Mouse (Mus musculus) hindbrain, embryonic 13.5 days (tissue): ENCODE results near the gene Umad1. TPM values are rescaled to one million over a fixed set of nuclear protein-coding genes. Genes with fewer than 3 reads are reported as not detected.

Experiments used
- ATAC-seq: fragments of 200-750 bp; cut with Nextera tagmentation; 2 replicates; pipeline ENCODE4 v1.8.0; 2017; ENCODE audit warnings: moderate TSS enrichment; ENCODE audit not compliant: low FRiP score
- H3K27ac ChIP-seq: fragments of 300-500 bp; sonication (generic); 2 replicates; pipeline ENCODE4 v1.5.1; 2015; ENCODE audit warnings: inconsistent platforms, mild to moderate bottlenecking, moderate library complexity
- H3K27me3 ChIP-seq: fragments of 300-500 bp; sonication (generic); 2 replicates; pipeline ENCODE4 v1.6.1; 2015; ENCODE audit warnings: mild to moderate bottlenecking, inconsistent platforms
- H3K36me3 ChIP-seq: fragments of 300-500 bp; sonication (generic); 2 replicates; pipeline ENCODE4 v1.6.1; 2015; ENCODE audit warnings: mild to moderate bottlenecking, inconsistent platforms
- H3K4me1 ChIP-seq: fragments of 300-500 bp; sonication (generic); replicated peaks from 2 replicates; pipeline ENCODE4 v1.6.1; 2015; ENCODE audit warnings: inconsistent platforms
- H3K4me2 ChIP-seq: fragments of 300-500 bp; sonication (generic); 2 replicates; pipeline ENCODE4 v1.6.1; 2015; ENCODE audit warnings: inconsistent platforms, mild to moderate bottlenecking, moderate library complexity
- H3K4me3 ChIP-seq: fragments of 300-500 bp; sonication (generic); 2 replicates; pipeline ENCODE4 v1.5.1; 2015; ENCODE audit warnings: mild to moderate bottlenecking, inconsistent platforms
- H3K9ac ChIP-seq: fragments of 300-500 bp; sonication (generic); 2 replicates; pipeline ENCODE4 v1.6.1; 2015; ENCODE audit warnings: mild to moderate bottlenecking, inconsistent platforms
- H3K9me3 ChIP-seq: fragments of 300-500 bp; sonication (generic); 2 replicates; pipeline ENCODE4 v1.6.1; 2016; ENCODE audit warnings: inconsistent platforms
- WGBS: fragments of 180-500 bp; shearing (Covaris S2); methylation state at CpG from one replicate; pipeline ENCODE4 v1.1.7; 2015; 5-methylcytosine and 5-hydroxymethylcytosine counted together
- polyA plus RNA-seq: library from polyadenylated mRNA; unstranded; fragments of >200 nt; fragmentation: Nextera tagmentation; extraction: Ambion mirVana; gene quantifications from 2 replicates; pipeline ENCODE4 v1.2.1, GENCODE M21; 2015

Umad1 gene
- polyA plus RNA-seq, 1 experiment from 2014 or later = 48.2 TPM

DNA sequence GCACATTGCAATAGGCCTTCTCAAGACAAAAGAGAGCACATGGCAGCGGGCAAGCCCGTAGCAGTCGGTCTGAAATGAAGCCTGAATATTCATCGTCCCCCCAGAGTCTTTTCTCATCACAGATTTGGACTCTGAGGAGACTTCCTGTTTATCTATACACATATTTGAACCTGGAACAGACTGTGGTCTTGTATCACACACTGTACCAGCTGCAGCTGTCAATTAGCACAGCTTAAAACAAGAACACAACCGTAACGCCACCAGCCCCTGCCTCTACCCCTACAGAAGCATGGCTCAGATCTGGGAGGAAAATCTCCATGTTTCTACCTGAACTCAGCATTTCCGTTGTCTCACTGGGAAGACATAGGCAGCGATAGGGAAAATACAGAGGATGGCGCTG, 174.1 kb downstream of the Umad1 start:
- Histone ChIP-seq H3K27me3 (no peaks in the 10 kb centered on the region), H3K27ac (peak overlapping the region; percentile 20; the same call in 1 of the 2 replicates), H3K36me3 (no peaks in the 10 kb centered on the region), H3K4me3 (no peak overlapping the region), H3K4me2 (no peak overlapping the region), H3K9ac (no peak overlapping the region), H3K9me3 (no peaks in the 10 kb centered on the region), H3K4me1 (no peaks in the 10 kb centered on the region)
- 75% methylated on average over 9 of the region's 9 CpGs for whole genome bisulfite sequencing
- peak; percentile 32; the same call in 1 of the 2 replicates for ATAC-seq

- ATAC-seq = no peak
- H3K4me3 ChIP-seq = no peak overlapping the region
- H3K36me3 ChIP-seq = no peaks in the 10 kb centered on the region
- 95% methylated on average over 3 of the region's 3 CpGs for WGBS
- no peaks in the 10 kb centered on the region for H3K4me1 ChIP-seq
- H3K9ac ChIP-seq = no peak overlapping the region
- no peak overlapping the region for H3K4me2 ChIP-seq
- H3K9me3 ChIP-seq = no peaks in the 10 kb centered on the region
- no peak overlapping the region for H3K27ac ChIP-seq
- H3K27me3 ChIP-seq = no peaks in the 10 kb centered on the region
Observed at GRCm38 (mm10) chr6:8437937-8438336, 178.8 kb downstream of the Umad1 start.

GRCm38 (mm10) chr6:8441814-8442213, 182.7 kb downstream of the Umad1 start:
- H3K27ac ChIP-seq = no peak overlapping the region
- no peaks in the 10 kb centered on the region for H3K9me3 ChIP-seq
- H3K36me3 ChIP-seq = no peaks in the 10 kb centered on the region
- no peaks in the 10 kb centered on the region for H3K27me3 ChIP-seq
- no peak overlapping the region for H3K9ac ChIP-seq
- ATAC-seq = no peak
- no peak overlapping the region for H3K4me3 ChIP-seq
- H3K4me1 ChIP-seq = peaks cover 3% of the 10 kb centered on the region; the same call in 1 of the 2 replicates
- no peak overlapping the region for H3K4me2 ChIP-seq
- 95% methylated on average over 3 of the region's 3 CpGs for WGBS

DNA sequence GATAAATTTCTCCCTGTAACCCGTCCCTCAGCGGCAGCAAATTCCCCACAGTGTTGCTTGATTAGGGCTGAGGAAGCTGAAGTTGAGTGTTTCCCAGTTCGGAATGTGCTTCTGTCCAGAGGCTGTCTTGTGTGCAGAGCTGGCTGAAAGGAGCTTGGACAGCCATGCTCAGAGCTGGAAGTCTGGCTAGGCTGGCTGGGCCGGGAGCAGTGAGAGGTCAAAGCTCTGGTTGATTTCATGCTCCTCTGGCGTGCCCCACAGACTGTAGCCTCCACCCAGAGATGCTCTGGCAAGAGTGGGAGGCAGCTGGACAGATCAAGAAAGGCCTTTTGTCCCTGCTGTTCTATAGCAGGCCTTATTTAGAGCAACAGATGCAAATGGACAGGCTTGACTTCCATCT, 187.7 kb downstream of the Umad1 start:
- Histone ChIP-seq H3K27me3 (no peaks in the 10 kb centered on the region), H3K4me1 (peaks cover 4% of the 10 kb centered on the region; the same call in 1 of the 2 replicates), H3K9ac (no peak overlapping the region), H3K4me3 (no peak overlapping the region), H3K9me3 (no peaks in the 10 kb centered on the region), H3K27ac (no peak overlapping the region), H3K36me3 (no peaks in the 10 kb centered on the region), H3K4me2 (no peak overlapping the region)
- 36% methylated on average over 5 of the region's 5 CpGs for WGBS
- peak; percentile 61; the same call in 1 of the 2 replicates for ATAC-seq

GRCm38 (mm10) chr6:8455599-8455998, 196.5 kb downstream of the Umad1 start:
- Histone ChIP-seq H3K4me3 (no peak overlapping the region), H3K27me3 (no peaks in the 10 kb centered on the region), H3K4me2 (no peak overlapping the region), H3K36me3 (no peaks in the 10 kb centered on the region), H3K4me1 (no peaks in the 10 kb centered on the region), H3K9ac (no peak overlapping the region), H3K9me3 (no peaks in the 10 kb centered on the region), H3K27ac (no peak overlapping the region)
- no peak for ATAC-seq
- WGBS = 72% methylated on average over 5 of the region's 5 CpGs

DNA sequence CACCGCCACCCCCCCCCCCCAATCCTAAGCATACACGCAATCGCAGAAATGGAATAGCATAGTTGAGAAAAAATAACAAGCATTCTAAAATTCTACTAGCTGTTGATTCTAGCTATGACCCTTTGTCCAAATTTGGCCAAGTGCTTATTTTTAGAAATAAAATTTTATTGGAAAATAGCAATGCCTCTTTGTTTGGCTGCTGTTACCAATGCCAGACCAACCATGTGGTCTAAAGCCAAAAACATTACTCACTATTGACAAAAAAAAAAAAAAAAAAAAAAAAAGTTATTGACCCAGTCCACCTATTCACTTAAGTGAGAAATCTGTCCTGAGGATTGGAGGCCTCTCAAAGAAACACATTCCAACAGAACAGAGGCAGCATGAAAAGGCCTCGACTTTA, 199.5 kb downstream of the Umad1 start:
- WGBS = 85% methylated on average over 4 of the region's 4 CpGs
- no peaks in the 10 kb centered on the region for H3K27me3 ChIP-seq

DNA sequence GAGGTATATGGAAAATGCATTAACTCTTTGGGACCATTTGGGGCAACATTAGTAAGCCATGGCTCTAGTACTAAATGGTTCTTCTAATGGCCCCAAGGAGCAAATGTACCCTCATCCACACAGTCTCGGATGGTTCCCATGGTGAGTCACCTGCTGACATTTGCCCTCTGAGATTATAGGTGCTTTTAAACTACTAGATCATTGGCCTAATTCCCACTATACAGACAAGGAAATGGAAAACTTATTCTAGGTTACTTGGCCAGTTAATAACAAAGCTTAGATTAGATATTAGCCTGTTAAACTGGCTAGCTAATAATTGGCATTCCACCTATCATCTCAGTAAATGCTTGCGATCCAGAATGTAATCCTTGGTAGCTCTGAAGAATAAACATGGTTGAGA, 203.4 kb downstream of the Umad1 start:
- H3K9ac ChIP-seq = no peak overlapping the region
- H3K4me1 ChIP-seq = no peaks in the 10 kb centered on the region
- H3K4me2 ChIP-seq = no peak overlapping the region
- H3K27me3 ChIP-seq = no peaks in the 10 kb centered on the region
- H3K4me3 ChIP-seq = no peak overlapping the region
- H3K27ac ChIP-seq = no peak overlapping the region
- H3K36me3 ChIP-seq = no peaks in the 10 kb centered on the region
- no peaks in the 10 kb centered on the region for H3K9me3 ChIP-seq
- WGBS = over 99% methylated on average over 2 of the region's 2 CpGs
- ATAC-seq = no peak

More for the DNA sequence above, 199.5 kb downstream of the Umad1 start:
- Histone ChIP-seq H3K9ac (no peak overlapping the region), H3K27ac (no peak overlapping the region), H3K4me1 (no peaks in the 10 kb centered on the region), H3K4me3 (no peak overlapping the region), H3K36me3 (no peaks in the 10 kb centered on the region), H3K4me2 (no peak overlapping the region), H3K9me3 (no peaks in the 10 kb centered on the region)
- ATAC-seq = no peak

- no peaks in the 10 kb centered on the region for H3K9me3 ChIP-seq
- no peak for ATAC-seq
- WGBS = 84% methylated on average over 1 of the region's 1 CpGs
- no peak overlapping the region for H3K4me2 ChIP-seq
- no peaks in the 10 kb centered on the region for H3K27me3 ChIP-seq
- H3K4me3 ChIP-seq = no peak overlapping the region
- no peaks in the 10 kb centered on the region for H3K36me3 ChIP-seq
- no peaks in the 10 kb centered on the region for H3K4me1 ChIP-seq
- H3K27ac ChIP-seq = no peak overlapping the region
- no peak overlapping the region for H3K9ac ChIP-seq
Observed at GRCm38 (mm10) chr6:8465388-8465787, 206.3 kb downstream of the Umad1 start.

DNA sequence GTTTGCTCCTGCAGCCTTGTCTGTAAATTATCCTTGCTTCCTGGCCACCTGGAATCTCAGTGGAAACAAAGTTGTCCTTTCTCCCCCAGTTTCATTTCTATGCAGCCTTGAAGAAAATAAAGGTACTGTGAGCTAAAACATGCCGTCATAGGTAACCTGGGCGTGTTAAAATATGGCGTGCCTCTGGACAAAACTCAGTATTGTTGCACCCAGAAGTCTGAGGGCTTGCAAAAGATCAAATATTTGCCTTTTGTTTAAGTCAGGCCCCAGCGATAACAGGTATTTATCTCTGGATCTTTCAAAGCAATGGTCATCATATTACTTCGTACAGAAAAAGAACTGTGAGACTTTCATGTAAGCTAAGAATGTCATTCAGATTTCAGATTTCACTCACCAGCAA, 206.9 kb downstream of the Umad1 start:
- no peaks in the 10 kb centered on the region for H3K9me3 ChIP-seq
- no peak overlapping the region for H3K4me3 ChIP-seq
- no peaks in the 10 kb centered on the region for H3K27me3 ChIP-seq
- no peak overlapping the region for H3K4me2 ChIP-seq
- 87% methylated on average over 5 of the region's 5 CpGs for WGBS
- no peaks in the 10 kb centered on the region for H3K4me1 ChIP-seq
- no peak overlapping the region for H3K27ac ChIP-seq
- no peaks in the 10 kb centered on the region for H3K36me3 ChIP-seq
- no peak overlapping the region for H3K9ac ChIP-seq
- no peak for ATAC-seq

DNA sequence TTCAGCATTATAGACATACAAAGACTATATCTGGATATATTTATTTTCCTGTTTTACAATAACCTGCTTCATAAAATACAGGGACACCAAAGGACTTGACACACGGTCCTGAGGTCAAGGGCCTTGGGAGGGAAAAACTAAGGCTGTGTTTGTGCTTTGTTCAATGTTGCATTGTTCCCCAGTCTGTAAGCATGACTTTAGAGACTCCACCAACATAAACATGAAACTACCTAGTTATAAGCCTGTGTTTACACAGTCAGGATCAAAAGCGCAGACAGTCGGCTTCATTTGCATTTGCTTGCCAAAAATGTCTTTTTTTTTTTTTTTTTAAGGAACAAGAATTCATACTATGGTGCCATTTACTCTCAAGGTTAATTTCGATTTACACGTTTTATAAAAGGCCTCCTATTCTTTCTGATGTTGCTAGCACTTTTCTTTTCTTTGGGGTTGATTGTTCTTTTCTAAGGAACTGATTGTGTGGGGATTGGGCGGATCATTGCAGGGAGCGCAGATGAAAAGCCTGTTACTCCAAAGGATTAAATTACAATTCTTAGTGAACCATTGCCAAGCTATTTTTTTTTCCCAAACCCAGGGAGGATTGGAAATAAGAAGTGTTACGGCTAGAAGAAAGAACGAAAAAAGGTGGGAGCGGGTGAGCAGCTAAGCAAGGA, 208.7 kb downstream of the Umad1 start:
- H3K9ac ChIP-seq = no peak overlapping the region
- H3K27me3 ChIP-seq = no peaks in the 10 kb centered on the region
- H3K4me1 ChIP-seq = no peaks in the 10 kb centered on the region
- H3K4me3 ChIP-seq = no peak overlapping the region
- H3K9me3 ChIP-seq = no peaks in the 10 kb centered on the region
- H3K4me2 ChIP-seq = no peak overlapping the region
- 32% methylated on average over 10 of the region's 10 CpGs for WGBS
- ATAC-seq = no peak
- H3K36me3 ChIP-seq = no peaks in the 10 kb centered on the region
- H3K27ac ChIP-seq = no peak overlapping the region

- WGBS = 99% methylated on average over 3 of the region's 3 CpGs
- H3K36me3 ChIP-seq = no peaks in the 10 kb centered on the region
- H3K9me3 ChIP-seq = no peaks in the 10 kb centered on the region
- ATAC-seq = no peak
- H3K4me3 ChIP-seq = no peak overlapping the region
- H3K27me3 ChIP-seq = no peaks in the 10 kb centered on the region
- H3K4me1 ChIP-seq = no peaks in the 10 kb centered on the region
- H3K9ac ChIP-seq = no peak overlapping the region
- no peak overlapping the region for H3K27ac ChIP-seq
- no peak overlapping the region for H3K4me2 ChIP-seq
Observed at GRCm38 (mm10) chr6:8469918-8470317, 210.8 kb downstream of the Umad1 start.

GRCm38 (mm10) chr6:8472125-8472524, 213.0 kb downstream of the Umad1 start:
- WGBS = 90% methylated on average over 3 of the region's 3 CpGs
- Histone ChIP-seq H3K4me2 (no peak overlapping the region), H3K9ac (no peak overlapping the region), H3K36me3 (no peaks in the 10 kb centered on the region), H3K27me3 (no peaks in the 10 kb centered on the region), H3K4me3 (no peak overlapping the region), H3K4me1 (no peaks in the 10 kb centered on the region), H3K27ac (no peak overlapping the region), H3K9me3 (no peaks in the 10 kb centered on the region)
- no peak for ATAC-seq

DNA sequence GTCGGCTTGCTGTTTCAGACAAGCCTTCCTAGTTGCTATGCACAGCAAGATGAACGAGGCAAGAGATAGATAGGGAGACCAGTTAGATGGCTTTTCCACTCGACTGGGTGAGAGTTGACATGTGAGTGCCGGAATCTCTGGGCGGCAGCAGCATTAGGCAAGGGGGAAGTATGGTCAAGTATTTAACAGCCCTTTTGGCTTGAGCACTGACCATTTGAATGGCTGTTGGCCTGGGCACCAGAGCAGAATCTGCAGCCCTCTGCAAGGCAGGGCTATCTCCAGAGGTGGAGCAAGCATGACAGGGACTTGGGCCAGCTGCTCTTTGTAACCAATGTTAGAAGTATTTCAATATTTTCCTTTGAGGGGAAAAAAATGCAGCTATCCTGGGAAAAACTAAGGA, 213.8 kb downstream of the Umad1 start:
- no peak for ATAC-seq
- no peak overlapping the region for H3K27ac ChIP-seq
- no peaks in the 10 kb centered on the region for H3K4me1 ChIP-seq
- H3K9me3 ChIP-seq = no peaks in the 10 kb centered on the region
- H3K9ac ChIP-seq = no peak overlapping the region
- H3K27me3 ChIP-seq = no peaks in the 10 kb centered on the region
- H3K4me2 ChIP-seq = no peak overlapping the region
- 79% methylated on average over 5 of the region's 5 CpGs for WGBS
- H3K4me3 ChIP-seq = no peak overlapping the region
- no peaks in the 10 kb centered on the region for H3K36me3 ChIP-seq
